Mouse (Mus musculus) embryonic stem cell, embryonic (primary cell): Measurements from ENCODE around the gene Bmx.

ENCODE experiments used
- CTCF ChIA-PET, 4 experiments: fragments of 300-600 bp in 2 of 4; fragments of 350-600 bp in 2 of 4; sonication (Branson Sonifier 250); formaldehyde crosslinking; loops; one replicate each; lab custom pipeline; 2022; ENCODE audit warnings: inconsistent platforms in 2 of 4; lab: Charles Lee
- POLR2A ChIA-PET, 4 experiments: fragments of 300-600 bp in 2 of 4; fragments of 350-600 bp in 2 of 4; sonication (Branson Sonifier 250); formaldehyde crosslinking; loops; one replicate each; lab custom pipeline; 2022; ENCODE audit warnings: antibody characterized with exemption in 4 of 4, inconsistent platforms in 1 of 4; lab: Charles Lee

The Bmx gene

DNA sequence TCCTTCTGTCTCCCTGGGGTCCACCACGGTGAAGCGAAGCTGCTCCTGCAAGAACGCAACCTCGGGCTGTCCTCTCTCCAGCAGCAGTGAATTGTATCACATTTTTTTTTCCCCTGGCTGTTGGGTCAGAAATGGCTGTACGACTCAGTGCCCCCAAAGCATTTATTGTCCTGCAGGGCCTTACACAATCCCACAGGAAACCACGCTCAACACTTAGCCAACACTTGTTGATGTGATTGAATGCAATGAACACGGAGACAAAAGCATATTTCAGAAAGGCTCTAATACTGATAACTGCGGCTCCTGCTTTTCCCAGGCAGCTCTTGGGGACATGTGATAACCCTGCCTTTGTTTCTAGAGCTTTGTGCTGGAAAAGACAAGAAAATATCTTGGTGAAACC lies at the start of gene Bmx:
Bmx (minus strand) TSS at position 137 of the 400 bp plus-strand sequence.
- ChIA-PET POLR2A (interaction anchor here in 1 of 4 experiments (2.4 kb wide), 1 partner anchor 9 kb away, joined by 9 read pairs; no protein-coding TSS in a partner anchor), CTCF (no interaction called here)

DNA sequence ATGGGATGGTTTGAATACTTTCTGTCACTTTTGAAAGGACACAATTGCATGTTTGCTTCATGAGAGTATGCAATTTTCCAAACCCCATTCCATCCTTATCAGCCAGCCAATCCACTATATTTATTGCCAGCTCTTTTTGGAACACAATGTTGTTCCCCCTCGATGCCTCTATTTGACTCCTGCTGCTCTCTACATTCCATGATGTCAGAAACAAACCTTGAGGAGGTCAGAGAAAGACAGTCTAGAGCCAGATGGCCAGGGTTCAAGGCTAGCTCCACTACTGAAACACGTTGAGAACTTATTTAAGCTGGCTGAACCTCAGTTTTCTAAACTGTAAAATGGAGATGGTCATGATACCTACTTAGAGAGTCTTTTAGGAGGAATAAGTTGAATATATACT lies 48.3 kb upstream of the Bmx start:
- ChIA-PET CTCF (no interaction called here), POLR2A (interaction anchor here in 1 of 4 experiments (1.3 kb wide), 1 partner anchor 14 kb away, joined by 4 read pairs; no protein-coding TSS in a partner anchor)

DNA sequence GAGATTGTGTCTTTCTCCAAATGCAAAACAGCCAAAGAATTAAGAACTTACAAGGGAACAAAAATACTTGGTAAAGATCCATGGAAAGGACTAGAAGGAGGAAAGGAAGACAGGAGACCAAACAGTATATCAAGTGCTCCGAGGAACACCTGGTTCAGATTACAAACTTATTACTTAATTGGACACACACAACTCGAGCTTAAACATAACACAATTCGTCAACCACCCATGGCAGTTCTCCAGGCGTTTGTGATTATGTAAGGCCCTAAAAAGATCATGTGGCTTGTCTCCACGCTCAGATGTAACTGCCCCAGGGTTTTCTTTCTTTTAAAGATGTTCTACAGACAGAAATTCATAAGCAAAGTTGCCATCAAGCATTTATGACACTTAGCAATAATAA lies 33.2 kb upstream of the Bmx start:
- POLR2A ChIA-PET, result no interaction called here
- CTCF ChIA-PET, result no interaction called here

DNA sequence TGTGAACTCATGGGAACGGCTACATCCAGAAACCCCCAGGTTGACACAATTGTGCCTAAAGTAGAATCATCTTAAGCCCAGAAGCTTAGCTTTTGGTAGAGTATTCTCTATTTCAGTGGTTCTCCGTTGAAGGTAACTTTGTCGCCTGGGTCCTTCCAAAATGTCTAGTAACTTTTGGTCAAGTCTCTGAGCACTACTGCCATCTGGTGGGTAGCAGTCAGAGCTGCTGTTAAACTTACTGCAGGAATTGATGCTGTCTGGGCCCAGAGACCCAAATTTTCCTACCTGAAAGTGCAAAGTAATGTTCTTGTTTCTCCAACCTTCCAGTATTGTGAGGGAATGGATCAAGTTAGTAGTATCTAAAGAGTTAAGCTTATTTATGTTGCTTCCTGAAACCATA lies 29.1 kb upstream of the Bmx start:
- POLR2A ChIA-PET, result interaction anchor here in 2 of 4 experiments (0.6 to 4.2 kb wide), 7 partner anchors 15 to 211 kb away, joined by 3 to 14 read pairs (median 4); partner anchors contain the start of gene Siah1b (in 1 of the 2)
- CTCF ChIA-PET, result interaction anchor here (0.5 to 2.3 kb wide), 9 partner anchors 47 to 246 kb away, joined by 3 to 12 read pairs (median 4); no protein-coding TSS in a partner anchor

DNA sequence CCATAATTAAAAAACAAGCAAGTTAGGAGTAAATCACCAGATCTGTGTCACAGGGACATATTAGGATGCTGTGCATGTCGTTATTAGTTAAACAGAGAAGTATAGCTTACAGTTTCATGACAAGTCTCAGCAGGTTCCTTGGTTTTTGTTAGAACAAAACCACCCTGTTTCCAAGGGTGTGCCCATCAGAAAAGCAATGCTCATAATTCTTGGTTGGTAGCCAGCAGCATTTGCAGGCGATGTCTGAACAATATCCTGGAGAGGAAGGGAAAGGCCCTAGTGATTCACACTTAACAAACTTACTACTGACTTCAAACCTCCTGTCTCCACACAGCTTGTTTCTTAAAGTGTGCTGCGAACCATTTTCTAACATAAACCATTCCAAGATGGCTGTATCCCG lies 25.8 kb upstream of the Bmx start:
- CTCF ChIA-PET, result no interaction called here
- POLR2A ChIA-PET, result no interaction called here

DNA sequence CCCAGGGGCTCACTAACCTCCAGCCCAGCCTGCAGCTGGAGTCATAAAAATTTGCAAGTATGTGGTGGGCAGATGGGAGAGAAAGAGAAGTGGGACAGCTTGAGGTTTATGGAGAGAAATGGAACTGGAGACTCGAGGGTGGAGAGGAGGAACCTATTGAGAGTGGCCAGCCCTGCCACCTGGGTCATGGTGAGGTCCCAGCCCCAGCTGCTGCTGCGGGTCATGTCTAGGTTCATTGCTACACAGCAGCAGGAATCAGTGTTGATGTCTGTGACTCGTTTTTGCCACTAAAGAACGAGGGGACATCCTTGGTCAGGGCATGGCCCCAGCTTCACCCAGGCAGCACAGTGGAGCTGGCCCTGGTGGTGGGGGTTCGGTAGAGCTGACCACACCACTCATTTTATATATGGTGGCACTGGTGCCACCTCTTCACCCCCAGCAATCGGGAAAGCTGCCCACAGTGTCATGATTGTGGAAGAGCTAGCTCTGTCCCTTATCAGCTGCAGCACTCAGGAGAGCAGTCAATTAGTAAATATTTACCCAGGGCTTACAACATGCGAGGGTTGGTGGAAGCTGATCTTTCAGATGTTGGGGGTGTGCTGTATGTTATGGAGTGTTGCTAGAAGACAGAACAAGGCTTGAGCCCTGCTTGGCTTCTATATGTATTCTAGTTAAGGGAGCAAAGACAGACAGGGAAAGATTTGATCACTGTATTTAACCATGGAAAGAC lies 23.1 kb upstream of the Bmx start:
- POLR2A ChIA-PET, result interaction anchor here in 1 of 4 experiments (1.1 to 3.0 kb wide), 2 partner anchors 9 to 205 kb away, joined by 3 to 11 read pairs; partner anchors contain the start of gene Siah1b
- CTCF ChIA-PET, result interaction anchor here in 1 of 4 experiments (0.5 kb wide), 1 partner anchor 905 kb away, joined by 4 read pairs; no protein-coding TSS in a partner anchor

DNA sequence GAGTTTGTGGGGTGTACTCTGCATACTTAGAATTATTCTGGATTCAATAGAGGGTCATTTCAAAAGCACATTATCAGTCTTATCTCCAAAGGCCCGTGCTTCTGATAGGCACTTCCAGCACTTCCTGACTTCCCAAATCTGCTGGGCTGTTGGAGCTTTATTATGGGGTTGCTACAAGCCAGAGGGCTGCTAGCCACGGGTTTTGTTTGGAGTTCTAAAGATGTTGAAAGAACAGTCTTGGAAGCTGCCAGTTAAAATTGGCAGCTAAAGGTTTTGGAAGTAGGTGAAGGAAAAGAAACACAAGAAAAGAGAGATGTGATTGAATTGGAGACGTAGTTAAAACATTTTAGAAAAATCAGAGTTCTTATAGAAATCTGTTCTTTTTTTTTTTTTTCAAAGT lies 17.5 kb upstream of the Bmx start:
- ChIA-PET POLR2A (interaction anchor here in 1 of 4 experiments (0.7 kb wide), 1 partner anchor 294 kb away, joined by 3 read pairs; no protein-coding TSS in a partner anchor), CTCF (no interaction called here)

DNA sequence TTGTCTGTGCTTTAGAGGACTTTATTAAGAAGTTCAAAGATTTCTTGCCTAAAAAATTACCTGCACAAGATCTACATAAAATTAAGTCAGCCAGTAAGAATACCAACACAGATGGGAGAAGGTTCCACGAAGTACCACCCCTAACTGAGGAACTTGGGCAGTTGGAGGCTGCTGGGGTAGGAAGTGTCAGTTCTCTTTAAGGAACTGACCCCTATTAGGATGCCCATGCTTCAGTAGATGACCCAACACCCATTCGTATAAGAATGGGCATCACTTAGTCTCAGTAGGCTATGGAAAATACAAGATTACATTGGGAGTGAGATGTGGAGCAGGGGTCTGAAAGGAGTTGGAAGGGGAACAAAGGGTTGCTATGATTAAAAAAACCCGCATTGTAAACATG lies 12.6 kb upstream of the Bmx start:
- POLR2A ChIA-PET, result interaction anchor here in 2 of 4 experiments (0.5 to 2.8 kb wide), 8 partner anchors 9 to 1013 kb away, joined by 3 to 14 read pairs (median 7); partner anchors contain the start of gene Siah1b (in 1 of the 2)
- CTCF ChIA-PET, result no interaction called here

DNA sequence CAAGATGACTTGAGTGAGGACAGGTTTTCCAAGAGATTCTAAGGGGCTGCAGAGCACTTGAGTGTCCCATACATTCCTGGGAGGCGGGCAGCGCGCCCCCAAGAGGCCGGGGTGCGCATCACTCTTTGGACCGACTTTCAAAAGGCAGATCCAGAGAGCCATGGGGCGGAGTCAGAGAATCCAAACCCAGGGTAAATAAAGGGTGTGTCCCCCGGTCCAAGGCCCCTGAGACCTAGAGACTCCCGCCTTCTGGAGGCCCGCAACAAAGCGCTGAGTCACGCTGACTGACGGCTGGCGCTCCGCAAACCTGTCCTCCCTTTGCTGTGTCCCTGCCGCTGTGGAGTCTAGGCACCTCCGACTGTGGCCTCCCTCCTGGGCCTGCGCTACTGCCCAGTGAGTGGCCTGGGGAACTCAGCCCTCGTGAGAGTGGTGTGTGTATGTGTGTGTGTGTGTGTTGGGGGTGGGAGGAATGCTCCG lies 11.3 kb upstream of the Bmx start, which contains the start of gene Pir:
Pir (plus strand) TSS at position 87 of the 477 bp plus-strand sequence.
- ChIA-PET POLR2A (interaction anchor here in 2 of 4 experiments (0.7 to 2.4 kb wide), 10 partner anchors 8 to 193 kb away, joined by 3 to 7 read pairs (median 4); partner anchors contain the start of gene Siah1b (in 2 of the 2)), CTCF (interaction anchor here in 1 of 4 experiments (0.6 kb wide), 1 partner anchor 44 kb away, joined by 3 read pairs; no protein-coding TSS in a partner anchor)

DNA sequence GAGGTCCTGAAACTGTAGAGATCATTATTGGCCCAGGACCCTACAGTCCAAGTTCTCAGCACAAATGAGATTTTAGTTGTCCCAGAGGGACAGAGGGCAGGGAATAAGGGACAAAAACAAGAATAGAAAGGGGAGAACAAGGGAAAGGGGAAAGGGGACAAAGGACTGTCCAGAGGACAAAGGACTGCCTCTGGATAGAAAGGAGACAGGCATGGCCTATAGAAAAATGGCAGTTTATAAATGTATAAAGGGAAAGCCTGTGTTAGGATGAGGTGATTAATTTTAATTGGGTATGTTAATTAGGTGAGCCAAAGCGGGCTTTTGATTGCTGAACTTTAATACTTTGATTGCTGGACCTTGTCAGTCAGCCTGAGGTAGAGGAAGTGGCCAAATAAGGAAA lies 6.9 kb upstream of the Bmx start:
- POLR2A ChIA-PET, result no interaction called here
- CTCF ChIA-PET, result interaction anchor here in 1 of 4 experiments (0.6 kb wide), 1 partner anchor 354 kb away, joined by 3 read pairs; no protein-coding TSS in a partner anchor

DNA sequence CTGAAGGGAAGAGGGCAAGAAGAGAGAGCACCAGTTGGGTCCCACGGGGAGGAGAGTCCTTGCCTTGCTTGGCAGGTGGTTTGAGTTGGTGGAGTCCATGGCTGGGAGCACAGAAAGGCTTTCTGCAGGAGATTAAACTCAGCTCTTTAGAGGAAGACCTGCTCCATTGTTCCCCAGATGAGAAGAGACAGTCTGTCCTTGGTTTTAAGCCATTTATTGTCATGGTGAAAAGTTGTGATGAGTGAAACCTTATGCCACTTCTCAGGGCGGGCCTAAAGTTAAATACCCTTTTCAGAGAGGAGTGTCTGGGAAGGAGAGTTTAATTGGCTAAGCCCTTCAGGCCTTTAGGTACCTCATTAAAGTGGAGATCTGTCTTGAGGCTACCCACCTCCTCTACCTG lies 4.3 kb upstream of the Bmx start:
- POLR2A ChIA-PET, result interaction anchor here in 1 of 4 experiments (0.5 to 2.1 kb wide), 4 partner anchors 8 to 144 kb away, joined by 3 to 7 read pairs (median 4); partner anchors contain the start of gene Pir

DNA sequence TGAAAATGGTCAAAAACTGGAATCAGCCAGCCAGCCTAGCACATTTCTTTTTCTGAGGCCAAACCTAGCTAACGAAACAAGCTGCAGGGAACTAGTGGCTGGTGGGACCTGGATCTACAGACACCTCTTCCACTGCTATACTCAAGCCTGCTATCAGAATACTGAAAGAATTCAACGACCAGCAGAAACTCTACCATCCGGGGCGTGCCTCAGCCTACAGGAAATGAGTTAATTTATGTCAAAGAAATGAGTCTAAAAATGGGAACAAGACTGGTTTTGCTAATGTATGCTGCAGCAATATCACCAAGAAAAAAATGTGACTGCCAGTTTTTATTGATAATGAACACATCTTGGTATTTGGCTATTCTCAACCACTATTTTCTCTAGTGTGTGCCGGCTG lies 669 bp upstream of the Bmx start:
- ChIA-PET POLR2A (no interaction called here), CTCF (no interaction called here)

More for the DNA sequence above, 4.3 kb upstream of the Bmx start:
- CTCF ChIA-PET, result no interaction called here

DNA sequence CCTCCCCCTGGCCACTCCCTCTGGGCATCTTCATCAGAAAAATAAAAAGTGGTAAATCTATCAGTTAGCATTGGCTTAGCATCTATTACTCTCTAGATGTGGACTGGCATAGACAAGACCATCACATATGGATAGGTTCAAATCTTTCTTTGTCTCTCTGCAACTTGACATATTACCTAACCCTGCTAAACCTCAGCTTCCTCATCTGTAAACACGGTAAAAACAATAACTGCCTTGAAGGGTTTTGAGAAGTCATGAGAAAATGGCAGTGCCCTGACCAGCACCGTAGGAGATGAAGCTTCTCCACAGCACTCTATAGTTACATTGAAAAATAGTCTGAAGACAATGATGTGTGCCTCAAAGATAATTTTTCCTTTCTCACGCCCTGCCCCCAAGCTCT lies 1.5 kb downstream of the Bmx start:
- ChIA-PET CTCF (no interaction called here), POLR2A (interaction anchor here in 1 of 4 experiments (2.4 kb wide), 1 partner anchor 11 kb away, joined by 9 read pairs; no protein-coding TSS in a partner anchor)

DNA sequence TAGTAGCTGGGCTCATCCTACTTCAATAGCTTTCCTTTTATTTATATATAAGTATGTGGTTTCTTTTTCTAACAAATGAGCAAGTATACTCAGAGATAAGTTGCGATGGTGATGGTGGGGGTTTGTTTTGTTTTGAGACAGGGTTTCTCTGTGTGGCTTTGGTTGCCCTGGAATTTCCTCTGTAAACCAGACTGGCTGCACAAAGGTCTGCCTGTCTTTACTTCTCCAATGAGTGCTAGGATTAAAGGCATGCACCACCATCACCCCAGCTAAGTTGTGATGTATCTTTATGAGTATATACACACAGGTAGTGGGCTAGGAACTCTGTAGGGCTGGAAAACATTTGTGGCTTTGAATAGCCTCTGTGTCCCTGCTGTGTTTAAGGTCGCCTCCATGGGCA lies 11.3 kb downstream of the Bmx start:
- ChIA-PET POLR2A (interaction anchor here in 1 of 4 experiments (0.7 to 1.1 kb wide), 3 partner anchors 9 to 174 kb away, joined by 3 to 4 read pairs (median 3); no protein-coding TSS in a partner anchor), CTCF (interaction anchor here in 1 of 4 experiments (1.1 kb wide), 1 partner anchor 24 kb away, joined by 3 read pairs; no protein-coding TSS in a partner anchor)

DNA sequence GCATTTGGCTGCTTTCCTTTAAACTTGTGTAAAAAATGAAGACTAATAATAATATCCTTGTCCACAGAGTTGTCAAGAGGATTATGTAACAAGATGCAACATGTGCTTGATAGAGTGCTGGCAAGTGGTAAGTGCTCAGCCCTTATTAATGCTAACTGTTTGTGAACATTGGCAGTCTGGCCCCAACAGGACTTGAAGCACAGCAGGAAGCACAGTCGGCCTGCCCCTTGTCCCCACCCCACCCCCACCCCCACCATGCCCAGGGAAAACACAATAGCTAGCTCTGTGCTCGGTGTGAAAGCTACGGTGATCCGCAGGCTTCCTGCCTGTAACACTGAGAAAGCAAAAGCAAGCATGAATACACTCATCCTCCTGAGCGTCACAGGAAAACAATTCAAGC lies 12.3 kb downstream of the Bmx start:
- POLR2A ChIA-PET, result no interaction called here
- CTCF ChIA-PET, result interaction anchor here in 1 of 4 experiments (1.1 kb wide), 1 partner anchor 23 kb away, joined by 3 read pairs; no protein-coding TSS in a partner anchor

DNA sequence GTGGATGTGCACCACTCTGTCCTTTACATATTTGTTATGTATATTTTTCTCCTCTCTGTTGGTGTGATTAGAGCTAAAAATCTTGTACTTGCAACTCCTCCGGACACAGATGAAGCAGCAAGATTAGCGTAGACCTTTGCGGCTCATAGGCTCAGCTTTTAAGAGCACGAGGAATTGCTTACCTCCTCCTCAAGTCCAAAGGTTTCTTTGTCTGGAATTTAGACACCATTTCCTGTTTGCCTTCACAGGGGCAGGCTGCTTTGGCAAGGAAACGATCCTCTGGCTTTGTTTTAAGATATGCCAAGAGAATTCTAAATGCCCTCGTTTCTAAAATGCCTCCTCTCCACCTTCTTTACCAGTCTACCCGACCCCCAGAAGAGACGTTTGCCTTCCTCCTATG lies 24.6 kb downstream of the Bmx start:
- ChIA-PET CTCF (interaction anchor here in 1 of 4 experiments (1.5 kb wide), 1 partner anchor 11 kb away, joined by 5 read pairs; no protein-coding TSS in a partner anchor), POLR2A (interaction anchor here in 2 of 4 experiments (1.0 to 1.3 kb wide), 3 partner anchors 9 to 151 kb away, joined by 3 to 6 read pairs (median 4); no protein-coding TSS in a partner anchor)

DNA sequence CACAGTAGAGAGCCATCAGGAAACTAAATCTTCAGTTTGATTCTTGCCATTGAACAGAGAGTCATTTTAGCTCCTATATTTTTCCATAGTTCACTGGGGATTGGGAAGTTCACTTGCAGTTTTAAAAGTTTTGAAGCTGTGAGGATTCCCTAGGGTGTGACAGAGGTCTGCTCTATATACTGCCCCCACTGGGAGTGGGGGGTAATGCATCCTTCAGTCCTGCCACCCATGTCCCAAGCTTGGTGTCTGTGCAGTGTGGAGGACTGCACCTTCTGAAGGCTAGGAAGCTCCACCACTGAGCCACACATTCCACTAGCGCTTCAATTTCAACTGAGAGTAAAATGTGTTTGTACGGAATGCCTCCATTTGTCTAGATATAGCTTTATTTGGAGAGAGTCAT lies 36.0 kb downstream of the Bmx start:
- ChIA-PET CTCF (interaction anchor here in 3 of 4 experiments (0.6 to 1.3 kb wide), 4 partner anchors 11 to 65 kb away, joined by 3 to 5 read pairs (median 4); no protein-coding TSS in a partner anchor), POLR2A (interaction anchor here in 1 of 4 experiments (0.6 to 1.6 kb wide), 2 partner anchors 146 to 452 kb away, joined by 3 to 4 read pairs; partner anchors contain the start of gene Siah1b)

DNA sequence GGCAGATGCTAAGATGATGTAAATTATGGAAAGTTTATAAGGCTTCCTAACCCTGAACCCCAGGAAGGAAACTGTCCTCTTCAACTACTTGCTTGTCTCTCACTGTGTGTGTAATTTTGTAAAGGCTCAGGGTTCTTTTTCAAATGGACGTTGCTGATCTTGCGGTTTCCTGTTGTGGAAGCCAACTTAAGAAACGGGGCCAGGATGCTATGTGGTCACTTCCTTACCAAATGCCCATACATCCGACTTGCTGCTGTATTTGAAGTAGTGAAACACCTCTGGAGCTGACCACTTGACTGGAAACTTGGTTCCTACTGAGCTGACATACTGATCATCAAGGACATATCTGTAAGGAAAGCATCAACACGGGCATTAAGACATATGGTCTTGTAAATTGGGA lies 57.4 kb downstream of the Bmx start:
- ChIA-PET CTCF (interaction anchor here in 1 of 4 experiments (0.5 kb wide), 1 partner anchor 33 kb away, joined by 3 read pairs; no protein-coding TSS in a partner anchor), POLR2A (no interaction called here)

DNA sequence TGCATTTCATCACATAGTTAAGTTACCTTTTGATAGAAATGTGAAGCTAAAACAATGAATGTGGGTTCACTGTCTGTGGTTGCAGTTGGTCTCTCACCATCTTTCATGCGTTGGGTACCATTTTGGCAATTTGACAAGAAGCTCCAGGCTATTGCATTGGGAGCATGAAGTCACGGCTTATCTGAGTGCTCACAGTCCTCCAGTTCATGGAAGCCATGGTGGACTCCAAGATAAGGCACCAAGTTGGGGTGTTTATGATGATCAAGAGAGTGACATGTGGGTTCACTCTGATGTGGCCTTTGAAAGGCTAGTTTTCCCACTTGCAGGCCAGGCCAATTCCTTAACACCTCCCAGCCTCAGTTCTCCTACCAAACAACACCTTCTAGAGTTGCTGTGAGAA lies 60.3 kb downstream of the Bmx start:
- CTCF ChIA-PET, result no interaction called here
- POLR2A ChIA-PET, result interaction anchor here in 1 of 4 experiments (0.6 kb wide), 1 partner anchor 108 kb away, joined by 3 read pairs; no protein-coding TSS in a partner anchor
